Mouse (Mus musculus) CH12.LX (cell line): Measurements from ENCODE around the gene Creb3l1. TPM values are rescaled to one million over a fixed set of nuclear protein-coding genes. Genes with fewer than 3 reads are reported as not detected.
A peak's percentile ranks its signal among the peaks of the same experiment; 100 is the strongest.

ENCODE experiments used
- DNase-seq: peaks from one replicate; pipeline ENCODE4 v3.0.0-alpha.2; 2013; ENCODE audit errors: extremely low read depth
- H3K27ac ChIP-seq: 2 replicates; pipeline ENCODE4 v1.5.1; 2012; ENCODE audit warnings: low read depth, mild to moderate bottlenecking, control low read depth, moderate library complexity; ENCODE audit not compliant: insufficient read depth
- H3K27me3 ChIP-seq: replicated peaks from 2 replicates; pipeline ENCODE3; 2012; ENCODE audit warnings: inconsistent platforms
- H3K36me3 ChIP-seq, 2 experiments: replicated peaks in 1 of 2; 2 replicates each; pipeline versions ENCODE3 to v1.6.1; 2012; ENCODE audit warnings: inconsistent platforms in 1 of 2, low read length in 1 of 2, mild to moderate bottlenecking in 1 of 2, mixed read lengths in 1 of 2, moderate library complexity in 1 of 2; ENCODE audit not compliant: control insufficient read depth in 1 of 2, insufficient read depth in 1 of 2
- H3K4me1 ChIP-seq, 2 experiments: 2 replicates each; pipeline ENCODE4 v1.6.1; 2012; ENCODE audit warnings: inconsistent platforms in 1 of 2, moderate library complexity in 1 of 2; ENCODE audit not compliant: insufficient read depth in 2 of 2, control insufficient read depth in 1 of 2
- H3K4me2 ChIP-seq: 2 replicates; pipeline ENCODE4 v1.6.1; 2012; ENCODE audit warnings: low read depth, mild to moderate bottlenecking, control low read depth; ENCODE audit not compliant: poor library complexity, insufficient read depth, severe bottlenecking
- H3K4me3 ChIP-seq, 3 experiments: fragments of 150-350 bp in 1 of 3; sonication (generic) in 1 of 3; replicated peaks in 1 of 3; 2 replicates each; pipeline versions ENCODE3 to v1.5.1; 2011 to 2012; ENCODE audit warnings: low read depth in 2 of 3, low read length in 2 of 3, mild to moderate bottlenecking in 2 of 3, moderate library complexity in 2 of 3, control low read depth in 1 of 3, improper control_type of control experiment in 1 of 3, inconsistent platforms in 1 of 3, mixed read lengths in 1 of 3; ENCODE audit not compliant: poor library complexity in 1 of 3
- H3K79me2 ChIP-seq: replicated peaks from 2 replicates; pipeline ENCODE4 v1.6.1; 2012; ENCODE audit warnings: mild to moderate bottlenecking, moderate library complexity; ENCODE audit not compliant: control insufficient read depth, poor library complexity, insufficient read depth, severe bottlenecking; ENCODE audit errors: extremely low read depth
- H3K9ac ChIP-seq: 2 replicates; pipeline ENCODE4 v1.6.1; 2012; ENCODE audit warnings: low read depth, mild to moderate bottlenecking, control low read depth, moderate library complexity; ENCODE audit not compliant: insufficient read depth
- H3K9me3 ChIP-seq: replicated peaks from 2 replicates; pipeline ENCODE3; 2012; ENCODE audit warnings: low read length, inconsistent platforms, mixed read lengths
- CHD2 ChIP-seq: IDR thresholded peaks from 2 replicates; pipeline ENCODE4 v1.6.1; 2011; ENCODE audit warnings: low read length, improper control_type of control experiment
- CTCF ChIP-seq, 2 experiments: IDR thresholded peaks in 1 of 2; conservative IDR thresholded peaks in 1 of 2; 2 replicates each; pipeline ENCODE4 v1.5.1; 2011 to 2012; ENCODE audit warnings: low read depth in 2 of 2, low read length in 2 of 2, improper control_type of control experiment in 1 of 2, inconsistent platforms in 1 of 2, mild to moderate bottlenecking in 1 of 2, moderate library complexity in 1 of 2
- E2F4 ChIP-seq: IDR thresholded peaks from 2 replicates; pipeline ENCODE4 v1.6.1; 2011; ENCODE audit warnings: low read depth, low read length, improper control_type of control experiment; ENCODE audit not compliant: insufficient replicate concordance
- EP300 ChIP-seq: IDR thresholded peaks from 2 replicates; pipeline ENCODE4 v1.6.1; 2011; ENCODE audit warnings: low read length, improper control_type of control experiment
- ETS1 ChIP-seq: conservative IDR thresholded peaks from 2 replicates; pipeline ENCODE4 v1.6.1; 2012; ENCODE audit warnings: low read depth, mild to moderate bottlenecking, inconsistent platforms, low read length, improper control_type of control experiment, moderate library complexity
- GABPA ChIP-seq: IDR thresholded peaks from 2 replicates; pipeline ENCODE4 v1.6.1; 2012; ENCODE audit warnings: low read depth, low read length, improper control_type of control experiment, inconsistent platforms; ENCODE audit not compliant: insufficient replicate concordance
- MAFK ChIP-seq: IDR thresholded peaks from 2 replicates; pipeline ENCODE4 v1.6.1; 2011; ENCODE audit warnings: low read length, improper control_type of control experiment; ENCODE audit not compliant: insufficient replicate concordance
- MAX ChIP-seq: IDR thresholded peaks from 2 replicates; pipeline ENCODE4 v1.6.1; 2011; ENCODE audit warnings: low read length, improper control_type of control experiment
- MAZ ChIP-seq: IDR thresholded peaks from 2 replicates; pipeline ENCODE4 v1.6.1; 2012; ENCODE audit warnings: low read depth, mild to moderate bottlenecking, inconsistent platforms, low read length, improper control_type of control experiment, moderate library complexity
- MEF2A ChIP-seq: IDR thresholded peaks from 2 replicates; pipeline ENCODE4 v1.6.1; 2014; ENCODE audit warnings: low read depth, mild to moderate bottlenecking, inconsistent platforms, low read length, improper control_type of control experiment, borderline replicate concordance
- NELFE ChIP-seq: IDR thresholded peaks from 2 replicates; pipeline ENCODE4 v1.6.1; 2011; ENCODE audit warnings: low read depth, low read length, improper control_type of control experiment
- NRF1 ChIP-seq: IDR thresholded peaks from 2 replicates; pipeline ENCODE4 v1.6.1; 2014; ENCODE audit warnings: low read depth, mild to moderate bottlenecking, inconsistent platforms, low read length, improper control_type of control experiment, moderate library complexity
- PAX5 ChIP-seq: IDR thresholded peaks from 2 replicates; pipeline ENCODE4 v1.6.1; 2012; ENCODE audit warnings: low read length, inconsistent platforms, mixed read lengths
- POLR2A ChIP-seq: IDR thresholded peaks from 2 replicates; pipeline ENCODE4 v1.6.1; 2011; ENCODE audit warnings: low read depth, mild to moderate bottlenecking, improper control_type of control experiment, low read length
- POLR2AphosphoS2 ChIP-seq: IDR thresholded peaks from 2 replicates; pipeline ENCODE4 v1.6.1; 2011; ENCODE audit warnings: low read depth, low read length, improper control_type of control experiment
- RCOR1 ChIP-seq: conservative IDR thresholded peaks from 2 replicates; pipeline ENCODE4 v1.6.1; 2012; ENCODE audit warnings: low read depth, mild to moderate bottlenecking, inconsistent platforms, low read length, improper control_type of control experiment
- SIN3A ChIP-seq: IDR thresholded peaks from 2 replicates; pipeline ENCODE4 v1.6.1; 2012; ENCODE audit warnings: low read length, improper control_type of control experiment, inconsistent platforms
- TBP ChIP-seq: conservative IDR thresholded peaks from 2 replicates; pipeline ENCODE4 v1.6.1; 2011; ENCODE audit warnings: low read depth, low read length, improper control_type of control experiment
- UBTF ChIP-seq: IDR thresholded peaks from 2 replicates; pipeline ENCODE4 v1.6.1; 2012; ENCODE audit warnings: low read depth, mild to moderate bottlenecking, inconsistent platforms, low read length, improper control_type of control experiment, moderate library complexity
- USF1 ChIP-seq: IDR thresholded peaks from 2 replicates; pipeline ENCODE4 v1.6.1; 2014; ENCODE audit warnings: low read depth, mild to moderate bottlenecking, inconsistent platforms, low read length, improper control_type of control experiment
- USF2 ChIP-seq: conservative IDR thresholded peaks from 2 replicates; pipeline ENCODE4 v1.6.1; 2011; ENCODE audit warnings: low read depth, low read length, improper control_type of control experiment
- ZKSCAN1 ChIP-seq: IDR thresholded peaks from 2 replicates; pipeline ENCODE4 v1.6.1; 2012; ENCODE audit warnings: low read depth, inconsistent platforms, low read length, improper control_type of control experiment, borderline replicate concordance
- ZNF384 ChIP-seq: IDR thresholded peaks from 2 replicates; pipeline ENCODE4 v1.6.1; 2012; ENCODE audit warnings: low read depth, low read length, improper control_type of control experiment, inconsistent platforms
- dilution Hi-C: fragments of 300-500 bp; cut with MboI; formaldehyde crosslinking; loops from 2 replicates; pipeline ENCODE4 v1.14.3; 2020; ENCODE audit warnings: low sequenced_read_pairs; ENCODE audit not compliant: extremely low pct_unique_long_range_greater_than_20kb, extremely low pct_ligation_motif_present
- in situ Hi-C: fragments of 300-500 bp; cut with MboI; formaldehyde crosslinking; loops from 3 replicates; pipeline ENCODE4 v1.14.3; 2019; ENCODE audit warnings: low sequenced_read_pairs, low pct_ligation_motif_present, low pct_unique_long_range_greater_than_20kb, mixed read lengths
- polyA plus RNA-seq: library from polyadenylated mRNA; unstranded; fragments of >175 nt; gene quantifications from 2 replicates; pipeline ENCODE4 v1.2.1, GENCODE M21; 2012; ENCODE audit warnings: low read depth; ENCODE audit not compliant: insufficient read length
- total RNA-seq, 2 experiments: library from RNA; depleted of rRNA; stranded (reverse); fragments of 300-350 nt in 1 of 2; fragments of >200 nt in 1 of 2; gene quantifications; 2 replicates each; pipeline ENCODE4 v1.2.3; 2012 to 2014

The Creb3l1 gene
- total and polyA plus RNA-seq, 3 experiments = 0.08 to 2.0 (median 0.59) TPM

DNA sequence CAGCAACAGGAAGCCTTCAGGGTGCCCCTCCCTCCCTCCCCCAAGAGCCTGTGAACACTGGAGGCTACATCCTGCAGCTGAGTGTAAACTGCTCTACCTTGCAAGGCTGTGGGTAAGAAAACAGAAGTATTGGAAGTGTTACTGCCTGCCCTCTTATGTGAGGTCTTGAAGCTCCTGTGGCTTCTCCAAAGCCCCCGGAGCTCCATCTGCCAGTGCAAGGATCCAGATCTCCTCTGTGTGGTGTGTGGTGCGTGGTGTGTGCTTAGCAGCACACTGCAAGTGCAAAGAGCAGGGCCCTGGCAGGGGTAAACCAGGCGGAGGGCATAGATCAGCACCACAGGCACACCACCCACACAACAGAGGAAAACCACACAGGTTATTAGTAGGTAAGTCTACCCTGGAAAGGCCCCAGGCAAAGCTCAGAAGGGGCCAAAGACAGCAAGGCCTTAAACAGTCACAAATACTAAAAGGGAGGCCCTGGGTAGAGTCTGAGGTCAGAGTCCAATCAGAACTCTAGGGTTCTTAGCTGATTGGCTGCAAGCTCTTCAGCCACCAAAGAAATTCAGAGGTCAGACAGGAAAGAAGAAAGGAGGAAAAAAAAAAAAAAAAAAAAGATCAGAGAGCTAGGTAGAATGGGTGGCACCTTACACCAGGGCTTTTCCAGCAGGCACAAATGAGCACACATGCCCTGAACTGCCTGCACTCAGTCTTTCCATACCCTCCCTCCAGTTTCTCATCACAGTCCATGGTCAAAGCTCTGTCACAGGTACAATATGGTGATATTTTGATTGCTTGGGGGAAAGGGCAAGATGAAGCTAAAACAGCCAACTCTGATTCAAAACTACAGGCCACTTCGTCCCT is 62.2 kb downstream of the Creb3l1 start:
- peaks cover 28% of the 10 kb centered on the region for H3K79me2 ChIP-seq
- DNase-seq = no peak
- peaks cover 0 to 38% of the 10 kb centered on the region in 2 experiments for H3K36me3 ChIP-seq
- peaks cover 5% of the 10 kb centered on the region for H3K27me3 ChIP-seq
- H3K9ac ChIP-seq = peak overlapping the region; percentile 84
- H3K4me2 ChIP-seq = peak overlapping the region; percentile 92
- no peak for TF ChIP-seq POLR2AphosphoS2
- no peak for TF ChIP-seq NRF1
- TF ChIP-seq ZNF384 = peak; percentile 83
- TF ChIP-seq USF2 = no peak
- no peaks in the 10 kb centered on the region for H3K9me3 ChIP-seq
- dilution Hi-C loops (no loop called here), in situ Hi-C loops (no loop called here)
- H3K27ac ChIP-seq = no peak overlapping the region
- peak overlapping the region; percentile 72 to 91 (median 84) for H3K4me3 ChIP-seq
- peaks cover 15 to 75% of the 10 kb centered on the region in 2 experiments for H3K4me1 ChIP-seq

- H3K4me3 ChIP-seq = no peak overlapping the region
- in situ Hi-C loops = no loop called here
- peaks cover 12 to 79% of the 10 kb centered on the region in 2 experiments for H3K4me1 ChIP-seq
Measured at GRCm38 (mm10) chr2:91960459-91960858, 63.8 kb downstream of the Creb3l1 start.

GRCm38 (mm10) chr2:91959544-91960410 is 64.5 kb downstream of the Creb3l1 start:
- no peak overlapping the region for H3K4me3 ChIP-seq
- H3K27me3 ChIP-seq = no peaks in the 10 kb centered on the region
- dilution Hi-C loops = no loop called here
- no peaks in the 10 kb centered on the region for H3K9me3 ChIP-seq
- peaks cover 0 to 53% of the 10 kb centered on the region in 2 experiments for H3K36me3 ChIP-seq
- no peak for TF ChIP-seq MAZ
- TF ChIP-seq RCOR1 = no peak
- no peak for TF ChIP-seq POLR2AphosphoS2
- TF ChIP-seq CTCF (conservative IDR thresholded peaks at IDR 0.05 in 1 of 2, IDR thresholded peaks at IDR 0.05 in 1 of 2; ENCODE audit: low read depth in 2 of 2, low read length in 2 of 2) = no peak
- no peak for TF ChIP-seq POLR2A
- TF ChIP-seq MAX = no peak
- no peak for TF ChIP-seq SIN3A
- TF ChIP-seq ETS1 = no peak
- TF ChIP-seq USF2 = no peak
- TF ChIP-seq EP300 = no peak
- TF ChIP-seq TBP = no peak
- no peak for TF ChIP-seq MAFK
- TF ChIP-seq UBTF = no peak
- TF ChIP-seq PAX5 = no peak
- TF ChIP-seq ZKSCAN1 = no peak
- TF ChIP-seq USF1 = no peak
- no peak for TF ChIP-seq MEF2A
- TF ChIP-seq NELFE = no peak
- no peak for TF ChIP-seq NRF1
- TF ChIP-seq, all 38 proteins: peak for 0
- in situ Hi-C loops = no loop called here
- Histone ChIP-seq H3K4me1 (peaks cover 12 to 80% of the 10 kb centered on the region in 2 experiments), H3K27ac (no peak overlapping the region), H3K9ac (no peak overlapping the region), H3K4me2 (no peak overlapping the region), H3K79me2 (peaks cover 27% of the 10 kb centered on the region)
- no peak for DNase-seq

More at GRCm38 (mm10) chr2:91960459-91960858, 63.8 kb downstream of the Creb3l1 start:
- DNase-seq = no peak
- no peak for TF ChIP-seq USF1
- TF ChIP-seq GABPA = no peak
- TF ChIP-seq RCOR1 = no peak
- no peak for TF ChIP-seq E2F4
- no peak for TF ChIP-seq CHD2
- TF ChIP-seq TBP = no peak
- TF ChIP-seq, all 38 proteins: peak for 0
- dilution Hi-C loops = no loop called here
- peaks cover 0 to 46% of the 10 kb centered on the region in 2 experiments for H3K36me3 ChIP-seq
- no peak overlapping the region for H3K27ac ChIP-seq
- H3K9ac ChIP-seq = no peak overlapping the region
- no peaks in the 10 kb centered on the region for H3K9me3 ChIP-seq
- peaks cover 28% of the 10 kb centered on the region for H3K79me2 ChIP-seq
- no peaks in the 10 kb centered on the region for H3K27me3 ChIP-seq
- no peak overlapping the region for H3K4me2 ChIP-seq
